Mouse (Mus musculus): ENCODE data around the gene Cd6.

Cd6 gene

GRCm38 (mm10) chr19:10829436-10830175 lies at the start of gene Cd6:
Gene Cd6, minus strand, starts transcription at chr19:10830058.
- DNase-seq (ENCODE audit: low spot score): no peak

GRCm38 (mm10) chr19:10878201-10878837 lies 48.5 kb upstream of the Cd6 start:
- DNase-seq (ENCODE audit: low spot score): peak; percentile 65

- no peak for DNase-seq (ENCODE audit: low spot score)
These were observed 41.6 kb upstream of the Cd6 start for GRCm38 (mm10) chr19:10871328-10871961.

GRCm38 (mm10) chr19:10870676-10871075 lies 40.8 kb upstream of the Cd6 start:
- DNase-seq (ENCODE audit: low spot score): no peak

- no peak for DNase-seq (ENCODE audit: low spot score)
These were observed 40.1 kb upstream of the Cd6 start, which contains the start of gene Tmem132a for GRCm38 (mm10) chr19:10869886-10870527. Gene Tmem132a, minus strand, starts transcription at chr19:10869940.

- peak; percentile 82 for DNase-seq (ENCODE audit: low spot score)
These were observed 39.5 kb upstream of the Cd6 start for GRCm38 (mm10) chr19:10869241-10869885.

GRCm38 (mm10) chr19:10868623-10869141 lies 38.8 kb upstream of the Cd6 start:
- no peak for DNase-seq (ENCODE audit: low spot score)

- no peak for DNase-seq (ENCODE audit: low spot score)
These were observed 38.2 kb upstream of the Cd6 start for GRCm38 (mm10) chr19:10867946-10868622.

GRCm38 (mm10) chr19:10866351-10866750 lies 36.5 kb upstream of the Cd6 start:
- DNase-seq (ENCODE audit: low spot score): no peak

GRCm38 (mm10) chr19:10860072-10860497 lies 30.2 kb upstream of the Cd6 start:
- no peak for DNase-seq (ENCODE audit: low spot score)

- no peak for DNase-seq (ENCODE audit: low spot score)
These were observed 26.7 kb upstream of the Cd6 start for GRCm38 (mm10) chr19:10856520-10856919.

GRCm38 (mm10) chr19:10855422-10855821 lies 25.6 kb upstream of the Cd6 start:
- DNase-seq (ENCODE audit: low spot score): no peak

- peak; percentile 57 for DNase-seq (ENCODE audit: low spot score)
These were observed 17.6 kb upstream of the Cd6 start for GRCm38 (mm10) chr19:10847311-10848087.

- no peak for DNase-seq (ENCODE audit: low spot score)
These were observed 16.3 kb upstream of the Cd6 start for GRCm38 (mm10) chr19:10846150-10846549.

- DNase-seq (ENCODE audit: low spot score): no peak
These were observed 15.6 kb upstream of the Cd6 start for GRCm38 (mm10) chr19:10845454-10845853.

GRCm38 (mm10) chr19:10844206-10844605 lies 14.3 kb upstream of the Cd6 start:
- no peak for DNase-seq (ENCODE audit: low spot score)

- DNase-seq (ENCODE audit: low spot score): no peak
These were observed 13.1 kb upstream of the Cd6 start for GRCm38 (mm10) chr19:10842914-10843313.

GRCm38 (mm10) chr19:10841721-10842626 lies 12.1 kb upstream of the Cd6 start:
- DNase-seq (ENCODE audit: low spot score): no peak

All from testis, postnatal 10 days (tissue).